Mouse (Mus musculus): ENCODE measurements at regions not wholly inside any gene's neighbourhood (a gene's known extent, or its start where the extent isn't known, plus 50 kb on each side); places are given as distances from the start of the nearest gene placed in this dataset.
"Not testable (repeated sequence)": the region's sequence is repeated elsewhere in the genome, so short reads cannot be mapped to it uniquely, and the experiment has no call there.

DNA sequence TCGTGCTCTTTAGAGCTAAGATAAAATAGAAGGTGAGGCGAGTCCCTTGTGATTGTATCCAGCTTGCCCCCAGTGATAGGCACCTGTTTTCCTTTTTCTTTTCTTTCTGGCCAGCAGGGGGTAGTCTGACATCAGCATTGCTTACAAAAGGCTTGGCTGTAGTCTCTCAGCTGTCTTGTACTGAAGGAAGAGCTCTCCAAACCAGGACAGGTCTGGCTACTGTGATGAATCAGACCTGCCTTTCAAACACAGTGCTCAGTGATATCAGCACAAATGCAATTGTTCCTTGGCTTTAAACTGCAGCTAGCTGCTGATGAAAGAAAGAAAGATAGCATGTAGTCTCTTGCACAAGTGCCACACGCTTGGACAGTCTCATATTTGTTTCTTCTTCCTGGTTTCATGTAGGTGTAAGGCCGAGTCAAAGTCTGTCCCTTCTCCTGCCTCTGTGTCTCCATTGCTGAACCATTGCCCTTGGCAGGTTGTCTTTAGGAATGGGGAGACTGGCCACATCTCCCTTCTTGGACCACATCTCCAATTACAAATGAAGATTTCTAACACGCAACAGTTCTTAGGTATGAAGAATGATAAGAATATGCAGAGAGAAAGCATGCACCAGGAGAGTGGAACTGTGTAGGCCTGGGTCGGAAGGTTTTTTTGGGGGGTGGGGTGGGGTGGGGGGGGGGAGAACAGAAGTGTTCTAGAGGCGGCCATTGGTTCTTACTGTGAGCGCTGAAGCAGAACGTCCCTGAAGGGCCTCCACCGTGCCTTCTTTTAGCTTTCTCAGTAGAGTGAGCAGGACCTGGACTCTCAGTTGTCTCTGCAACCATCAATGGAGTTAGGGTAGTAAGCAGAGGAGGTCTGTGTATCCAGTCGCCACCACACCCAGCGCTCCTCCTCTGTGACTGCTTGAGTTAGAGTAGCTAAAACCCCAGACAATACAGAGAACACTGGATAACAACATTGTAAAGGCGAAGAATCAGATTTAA is 200.9 kb downstream of the Faxc start:
- peak; percentile 43 for DNase-seq

DNA sequence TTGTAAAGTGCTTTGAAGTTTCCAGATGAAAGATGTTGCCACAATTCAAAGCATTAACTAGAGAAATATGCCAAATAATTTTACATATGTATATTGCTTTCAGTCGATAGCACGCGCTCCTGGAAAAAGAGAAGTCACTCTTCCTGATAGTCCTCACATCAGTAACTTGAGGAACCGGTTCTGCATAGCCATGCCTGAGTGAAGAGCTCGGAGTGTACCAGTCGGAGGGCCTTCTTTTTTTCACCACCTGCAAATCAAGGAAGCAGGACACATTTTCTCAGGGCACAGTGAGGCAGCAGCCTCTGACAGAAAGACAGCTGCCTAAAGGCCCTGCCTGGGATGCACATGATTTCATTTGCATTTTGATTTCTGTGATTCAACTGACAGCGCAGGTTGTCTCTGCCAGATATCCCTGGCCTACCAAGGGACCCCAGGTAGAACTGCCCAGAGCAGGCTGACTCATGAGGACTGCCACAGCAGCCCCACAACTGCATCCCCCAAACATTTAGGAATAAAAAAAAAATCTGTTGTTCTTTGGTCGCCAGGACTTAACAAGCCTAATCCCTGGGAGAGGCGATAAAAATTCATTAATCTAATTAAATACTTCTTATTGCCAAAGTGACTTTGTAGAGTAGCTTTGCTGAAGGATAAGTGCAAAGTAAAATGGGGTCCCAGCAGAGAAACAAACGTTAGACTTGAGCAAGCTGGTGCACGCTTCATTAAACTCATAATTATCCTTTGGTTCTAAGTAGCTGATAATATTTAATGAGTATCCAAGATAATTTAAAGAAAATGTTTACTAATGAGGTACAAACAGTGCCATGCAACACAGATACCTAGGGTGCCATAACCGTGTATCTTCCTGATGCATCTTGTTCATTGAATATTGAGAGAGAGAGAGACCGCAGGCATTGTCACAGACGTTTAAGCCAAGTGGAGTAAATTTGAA is 202.7 kb downstream of the Faxc start:
- no peak for DNase-seq

DNA sequence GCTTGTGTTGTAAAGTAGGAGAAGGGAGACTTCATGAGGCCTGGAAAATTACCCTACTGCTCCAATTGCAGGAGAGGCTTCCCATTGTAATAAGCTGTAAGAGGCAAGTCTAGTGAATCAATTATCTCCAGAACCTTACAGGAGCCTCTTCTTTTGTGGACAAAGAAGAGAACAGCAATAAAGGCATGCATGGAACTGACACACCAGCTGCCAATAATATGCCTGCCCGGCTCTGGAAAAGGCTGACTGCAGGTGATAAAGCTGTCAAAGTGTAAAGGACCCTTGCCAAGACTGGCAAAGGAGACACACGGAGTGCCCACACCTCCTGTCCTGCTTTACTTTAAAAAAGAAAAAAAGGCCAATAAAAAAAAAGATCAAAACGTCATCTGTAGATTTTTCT is 209.0 kb downstream of the Faxc start:
- no peak for DNase-seq

DNA sequence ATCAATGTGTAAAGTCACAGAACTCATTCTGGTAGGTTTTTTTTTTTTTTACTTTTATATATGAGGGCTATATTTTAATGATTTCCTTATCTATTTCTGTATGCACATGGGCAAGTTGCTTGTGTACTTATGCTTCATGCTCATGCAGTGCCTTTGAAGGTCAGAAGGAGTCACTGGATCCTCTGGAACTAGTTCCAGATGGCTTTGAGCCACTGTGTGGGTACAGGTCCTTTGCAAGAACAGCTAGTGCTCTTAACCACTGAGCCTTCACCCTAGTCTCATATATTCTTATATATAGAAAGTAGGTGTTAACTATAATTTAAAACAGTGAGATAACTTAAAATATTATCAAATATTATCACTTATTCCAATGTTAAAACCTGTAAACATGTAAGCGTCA is 212.4 kb downstream of the Faxc start:
- DNase-seq = no peak

DNA sequence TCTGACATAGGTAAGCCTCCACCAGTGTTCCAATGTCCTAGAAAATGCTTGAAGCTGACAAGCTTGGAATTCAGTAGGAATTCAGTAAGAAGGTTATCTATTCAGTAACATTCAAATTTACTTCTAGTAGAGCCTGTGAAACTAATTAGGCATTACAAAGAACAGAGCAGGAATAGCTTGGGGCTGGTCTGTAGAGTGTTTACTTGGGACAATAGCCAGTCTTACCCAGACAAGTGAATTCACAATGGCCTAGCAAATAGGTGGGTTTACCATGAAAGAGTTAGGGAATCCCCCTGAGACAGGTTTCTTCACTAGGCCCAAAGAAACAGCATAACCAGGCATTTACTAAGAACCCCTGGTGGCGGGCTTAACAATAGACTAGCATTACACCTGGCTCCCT is 212.5 kb upstream of the Fbxl4 start:
- DNase-seq = not testable (repeated sequence)

DNA sequence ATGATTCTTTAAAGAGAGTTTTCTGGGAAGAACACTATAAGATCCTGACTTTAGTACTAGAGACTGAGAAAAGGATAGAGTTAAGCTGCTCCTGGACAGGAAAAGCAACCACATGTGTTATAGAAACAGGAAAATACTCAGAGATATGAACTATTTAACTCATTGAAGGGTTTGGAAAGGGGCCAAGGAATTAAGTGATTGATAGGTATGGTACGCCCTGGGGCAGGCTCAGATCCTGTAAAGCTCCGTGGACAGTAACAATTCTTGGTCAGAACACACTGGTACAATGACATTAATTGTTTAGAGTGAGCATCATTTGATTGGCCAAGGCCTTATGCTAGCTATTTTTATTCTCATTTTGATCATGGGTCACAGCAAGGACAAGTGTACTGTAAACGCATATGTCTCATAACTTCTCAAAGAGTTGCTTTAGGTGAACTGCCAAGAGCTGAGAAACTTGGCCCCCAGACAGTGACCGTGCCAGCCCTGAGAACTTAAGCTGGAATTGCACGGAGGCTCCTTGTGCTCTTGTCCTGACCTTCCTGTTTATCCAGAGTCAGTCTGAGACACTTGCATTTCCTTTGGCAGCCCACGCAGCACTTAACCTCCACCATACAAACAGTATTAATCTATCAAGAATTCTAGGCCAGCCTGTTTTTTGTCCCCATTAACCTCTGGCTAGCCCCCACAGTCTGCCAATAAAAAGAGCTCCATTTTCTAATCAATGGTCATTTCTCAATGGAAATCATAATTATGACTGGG is 210.5 kb upstream of the Fbxl4 start:
- peak; percentile 7 for DNase-seq

DNA sequence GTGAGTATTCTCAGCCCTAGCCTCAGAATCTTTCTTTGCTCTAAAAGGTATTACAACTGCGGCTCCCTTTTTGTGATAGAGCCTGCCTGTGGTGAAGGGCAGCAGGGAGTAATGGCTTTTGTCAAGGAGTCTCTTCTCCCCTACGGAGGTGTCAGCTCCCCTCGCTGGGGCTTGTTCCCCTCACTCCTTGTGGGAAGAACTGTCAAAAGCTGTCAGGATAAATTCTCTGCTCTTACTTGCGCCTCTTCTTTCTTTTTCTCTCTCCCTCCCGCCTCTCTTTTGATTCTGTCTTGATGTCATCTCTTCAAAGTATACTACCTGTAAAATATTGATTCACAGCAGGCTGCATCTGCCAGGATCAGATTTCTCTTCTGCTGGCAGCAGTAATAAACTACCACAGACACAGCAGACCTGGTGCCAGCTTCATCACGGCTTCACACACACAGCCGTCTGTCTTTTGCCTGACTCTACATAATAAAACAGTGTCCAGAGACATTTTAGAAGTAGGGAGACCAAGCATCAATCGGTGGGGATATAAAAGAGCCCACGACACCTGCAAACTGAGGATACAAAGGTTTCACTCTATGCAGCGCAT is 205.3 kb upstream of the Fbxl4 start:
- no peak for DNase-seq

DNA sequence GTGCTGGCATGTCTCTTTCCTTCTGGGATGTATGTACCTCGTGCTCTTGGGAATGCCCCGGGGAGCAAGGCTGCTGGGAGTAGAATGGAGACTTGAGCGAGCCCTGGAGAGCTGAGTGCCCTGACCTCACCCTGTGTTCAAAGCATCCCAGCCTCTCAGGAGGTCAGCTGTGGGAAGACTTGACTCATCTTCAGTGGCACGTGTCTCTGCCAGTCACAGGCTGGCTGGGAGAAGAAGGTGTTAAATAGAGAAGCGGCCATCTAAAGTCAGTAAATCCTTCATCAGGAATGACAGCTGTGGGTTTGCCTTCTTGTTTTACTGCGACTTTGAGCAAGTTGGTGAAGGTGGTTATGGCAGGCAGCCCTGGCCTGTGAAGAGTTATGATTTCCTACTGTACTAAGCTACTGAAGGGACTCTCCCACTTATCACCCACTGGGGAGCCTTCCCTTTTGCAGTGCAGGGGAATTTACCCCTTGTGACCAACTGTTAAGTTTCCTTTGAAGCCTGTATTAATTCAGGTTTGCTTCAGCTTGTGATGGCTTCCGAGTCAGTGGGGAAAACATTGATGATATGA is 204.3 kb upstream of the Fbxl4 start:
- DNase-seq = no peak

DNA sequence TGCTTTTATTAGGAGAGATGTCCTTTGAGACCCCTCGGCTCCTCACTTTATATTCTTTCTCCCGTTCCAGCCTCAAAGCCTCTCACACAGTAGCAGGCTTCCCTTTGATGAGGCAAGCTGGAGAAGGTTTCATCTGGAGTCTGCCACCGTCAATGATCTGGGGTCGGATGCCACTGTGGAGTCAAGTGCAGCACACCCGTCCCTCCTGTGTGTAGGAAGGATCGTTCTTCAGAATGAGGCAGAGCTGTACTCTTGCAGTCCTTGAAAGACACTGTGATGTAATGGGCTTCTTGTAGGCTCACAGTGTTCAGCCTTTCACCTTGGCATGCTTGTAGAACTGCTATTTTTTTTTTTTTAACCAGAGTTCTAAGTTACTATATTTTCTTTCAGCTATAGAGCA is 203.7 kb upstream of the Fbxl4 start:
- no peak for DNase-seq

DNA sequence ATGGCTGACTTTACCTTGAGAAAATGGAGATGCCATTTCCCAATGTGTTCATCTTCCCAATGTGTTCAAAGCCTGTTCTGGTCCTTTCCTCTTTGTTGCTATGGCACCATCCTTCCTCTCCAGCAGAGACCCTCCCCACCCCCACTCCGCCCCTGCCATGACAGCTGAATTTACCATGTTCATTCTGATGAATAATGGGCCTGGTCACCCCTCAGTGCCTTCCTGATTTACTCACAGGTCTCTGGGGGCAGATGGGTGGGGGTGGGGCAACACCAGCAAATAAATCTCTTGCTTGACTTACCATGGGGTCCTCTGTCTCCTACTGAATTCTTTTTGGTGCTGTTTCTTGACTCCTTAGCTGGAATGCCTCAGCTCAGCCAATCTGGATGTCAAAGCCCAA is 170.9 kb upstream of the Fbxl4 start:
- DNase-seq = no peak

DNA sequence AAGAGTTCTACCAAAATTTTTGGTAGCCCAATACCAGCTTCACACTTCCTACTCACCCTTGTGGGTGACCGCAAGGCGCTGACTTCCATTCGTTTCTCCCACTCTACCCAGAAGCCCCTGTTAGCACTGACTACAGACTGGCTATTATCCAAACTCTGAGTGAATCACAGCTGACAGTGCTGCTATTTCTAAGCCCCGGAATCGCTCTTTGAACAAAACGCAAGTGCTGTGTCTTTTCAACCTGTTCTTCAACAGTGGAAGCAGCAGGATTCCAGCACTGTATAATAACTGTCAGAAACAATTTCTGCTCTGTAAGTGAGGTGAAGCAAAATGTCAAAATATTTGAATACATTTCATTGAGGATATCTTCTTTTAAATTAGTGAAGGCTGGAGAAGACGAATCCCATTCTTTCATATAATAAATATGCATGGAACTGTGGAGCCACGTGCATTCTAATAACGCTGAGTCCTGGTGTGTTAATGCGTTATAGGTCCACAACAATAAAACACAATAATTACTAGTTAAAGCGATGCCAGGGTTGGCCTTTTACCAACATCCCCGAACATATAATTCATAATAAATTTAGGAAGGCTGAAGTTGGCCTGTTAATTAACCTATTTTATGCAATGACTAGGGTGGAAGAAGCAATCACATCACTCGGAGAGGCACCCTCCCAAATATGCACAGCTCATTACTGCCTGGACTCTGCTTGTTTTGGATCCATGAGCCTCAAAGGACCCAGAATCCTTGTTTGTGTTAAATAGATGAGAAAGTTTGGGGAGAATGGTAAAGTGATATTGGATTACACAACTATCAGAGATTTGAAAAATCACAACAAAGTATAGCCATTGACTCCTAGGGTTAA is 169.0 kb upstream of the Fbxl4 start:
- DNase-seq = no peak

DNA sequence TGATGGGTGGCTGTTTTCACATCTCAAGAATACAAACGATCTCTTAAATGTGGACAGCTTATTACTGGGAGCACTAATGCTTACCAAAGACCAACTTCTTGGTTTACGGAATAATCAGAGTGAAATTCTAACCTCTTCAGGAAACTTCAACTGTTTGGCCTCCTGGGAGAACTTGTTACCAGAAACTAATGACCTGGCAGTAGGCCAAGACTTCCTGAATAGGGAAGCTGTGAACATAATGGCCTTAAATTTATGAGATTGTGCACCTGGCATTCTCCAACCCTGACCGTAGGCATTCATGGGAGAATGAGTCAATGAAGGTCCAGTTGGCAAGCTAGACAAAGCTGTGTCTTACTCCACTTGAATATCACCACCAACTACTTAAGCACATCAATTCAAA is 160.8 kb upstream of the Fbxl4 start:
- no peak for DNase-seq

DNA sequence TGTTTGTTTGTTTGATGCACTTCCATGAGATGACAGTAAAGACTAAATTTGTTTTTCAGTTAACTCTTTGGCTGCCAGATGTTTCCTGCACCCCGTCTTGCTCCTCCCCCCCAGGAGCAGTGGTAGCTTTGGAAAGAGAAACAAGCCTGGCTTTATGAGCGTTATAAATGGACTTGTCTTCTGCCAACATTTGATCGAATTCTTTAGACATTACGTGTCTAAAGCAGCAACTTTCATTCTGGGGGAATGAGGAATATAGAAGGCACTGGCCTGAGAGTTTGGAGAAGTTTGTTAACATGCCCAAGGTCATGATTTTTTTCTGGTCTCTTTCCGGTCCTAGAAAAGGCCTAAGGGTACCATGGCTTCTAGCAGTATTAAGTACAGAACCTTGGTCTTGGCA is 148.8 kb upstream of the Fbxl4 start:
- DNase-seq = no peak

DNA sequence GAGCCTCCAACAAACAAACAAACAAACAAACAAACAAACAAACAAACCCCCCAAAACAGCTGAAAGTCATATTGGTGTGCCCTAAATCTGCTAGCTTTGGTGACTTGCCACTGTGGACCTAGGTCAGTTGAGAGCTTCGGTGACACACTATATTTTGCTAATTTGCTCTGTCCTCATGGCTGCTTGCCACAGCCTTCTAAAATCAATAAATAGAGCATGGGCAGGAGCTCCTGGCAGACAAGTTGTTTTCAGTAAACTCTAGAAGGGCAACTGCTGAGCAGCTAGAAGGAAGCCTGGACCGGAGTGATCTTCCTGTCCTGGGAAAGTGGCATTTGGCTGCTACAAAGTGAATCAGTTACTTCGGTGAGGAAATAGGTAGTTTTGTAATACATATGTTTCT is 119.7 kb upstream of the Fbxl4 start:
- no peak for DNase-seq

DNA sequence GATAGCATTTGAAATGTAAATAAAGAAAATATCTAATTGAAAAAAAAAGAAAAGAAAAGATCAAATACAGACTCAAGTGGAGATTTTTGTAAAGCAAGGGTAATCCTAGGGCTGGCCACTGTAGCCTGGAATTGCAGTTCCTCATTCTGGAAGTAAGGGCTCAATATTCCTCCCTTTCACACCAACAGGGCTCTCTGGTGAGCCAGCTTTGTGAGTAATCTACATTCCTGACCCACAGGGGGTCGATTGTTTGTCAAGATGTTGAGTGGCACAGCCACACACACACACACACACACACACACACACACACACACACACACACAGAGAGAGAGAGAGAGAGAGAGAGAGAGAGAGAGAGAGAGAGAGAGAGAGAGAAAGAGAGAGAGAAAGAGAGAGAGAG is 107.1 kb upstream of the Fbxl4 start:
- not testable (repeated sequence) for DNase-seq

DNA sequence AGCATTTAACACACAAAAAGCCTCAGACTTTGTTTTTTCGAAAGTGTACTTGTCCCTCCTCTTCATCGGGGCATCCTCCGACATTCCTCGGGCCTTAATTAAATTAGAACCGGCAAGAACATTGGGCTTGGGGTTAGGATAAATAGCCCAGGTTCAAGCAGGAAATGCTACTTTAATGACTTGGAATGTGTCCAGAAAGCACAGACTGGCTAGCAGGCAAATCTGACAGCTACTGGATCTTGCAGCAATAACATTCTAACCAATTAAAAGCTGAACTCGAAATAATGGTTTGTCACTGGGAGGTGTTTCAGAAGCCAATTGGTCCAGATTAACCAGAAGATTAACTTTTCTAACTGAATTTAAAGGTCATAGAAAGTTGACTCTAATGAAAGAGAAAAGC is 93.4 kb upstream of the Fbxl4 start:
- no peak for DNase-seq

DNA sequence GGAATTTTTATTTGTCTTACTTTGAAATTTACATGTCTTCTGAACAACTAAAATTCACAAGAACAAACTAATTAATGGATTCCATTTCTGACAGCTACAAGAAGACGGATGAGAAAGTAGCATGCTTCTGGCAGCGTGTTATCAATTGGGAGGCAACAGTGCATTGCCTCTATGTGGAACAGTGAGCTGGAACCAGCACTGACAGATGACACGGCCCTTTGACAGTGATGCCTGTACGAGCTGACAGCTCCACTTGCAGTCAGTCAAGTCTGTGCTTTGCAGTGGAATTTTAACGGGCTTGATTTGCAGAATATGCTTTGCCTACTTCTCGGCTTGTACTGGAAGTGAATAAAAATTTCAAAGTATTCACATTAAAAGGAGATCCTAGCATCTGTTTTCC is 88.3 kb upstream of the Fbxl4 start:
- DNase-seq = no peak

DNA sequence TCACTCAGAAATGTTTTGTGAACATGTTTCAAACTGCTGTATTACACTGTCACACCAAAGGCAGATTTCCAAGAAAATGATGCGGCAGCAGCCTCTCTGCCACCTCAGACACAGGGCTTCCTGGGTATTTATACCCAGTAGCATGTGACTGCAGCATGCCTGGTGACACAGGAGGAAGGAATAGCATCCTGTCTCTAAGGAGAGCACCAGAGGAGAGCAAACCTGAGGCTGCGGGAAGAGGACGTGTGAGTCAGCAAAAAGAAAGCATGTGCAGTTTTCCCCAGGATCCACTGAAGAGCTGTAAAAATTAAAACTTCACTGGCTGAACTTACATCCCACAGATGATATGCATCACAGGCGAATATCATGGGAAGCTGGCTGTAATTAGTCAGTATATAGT is 83.2 kb upstream of the Fbxl4 start:
- no peak for DNase-seq

DNA sequence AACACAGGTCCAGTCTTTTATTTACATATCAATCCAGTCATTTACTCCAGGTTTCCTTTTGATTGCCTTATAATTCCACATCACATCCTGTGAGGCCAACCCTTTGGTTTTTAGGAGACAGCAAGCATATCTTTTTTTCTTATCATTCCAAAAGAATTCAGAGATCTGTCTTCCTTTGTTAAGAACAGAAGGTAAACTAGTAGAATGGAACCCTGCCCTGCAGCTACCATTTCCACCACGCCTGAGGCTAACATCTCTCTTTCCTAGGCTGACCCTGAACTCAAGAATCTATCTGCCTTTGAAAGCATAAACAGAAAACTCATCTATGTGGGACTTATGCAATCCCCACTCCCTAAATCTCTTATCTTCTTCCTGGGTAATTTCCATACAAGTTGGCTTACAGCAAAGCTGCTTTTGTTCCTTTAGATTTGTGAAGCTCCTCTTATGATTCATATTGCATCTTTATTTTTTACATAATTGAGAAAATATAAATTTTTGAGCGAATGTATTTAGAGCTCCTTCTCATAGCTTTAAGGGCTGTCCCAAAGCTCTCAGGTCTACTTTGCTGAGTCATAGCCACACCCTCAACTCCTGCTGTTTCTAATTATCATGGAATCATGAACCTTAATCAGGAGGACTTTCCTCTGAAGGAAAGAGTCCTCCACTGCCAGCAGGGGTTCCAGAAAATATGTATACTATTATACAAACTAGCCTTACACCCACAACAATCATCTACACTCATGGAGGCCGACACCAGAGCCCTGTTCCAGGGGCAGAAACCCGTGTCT is 74.6 kb upstream of the Fbxl4 start:
- DNase-seq = no peak

DNA sequence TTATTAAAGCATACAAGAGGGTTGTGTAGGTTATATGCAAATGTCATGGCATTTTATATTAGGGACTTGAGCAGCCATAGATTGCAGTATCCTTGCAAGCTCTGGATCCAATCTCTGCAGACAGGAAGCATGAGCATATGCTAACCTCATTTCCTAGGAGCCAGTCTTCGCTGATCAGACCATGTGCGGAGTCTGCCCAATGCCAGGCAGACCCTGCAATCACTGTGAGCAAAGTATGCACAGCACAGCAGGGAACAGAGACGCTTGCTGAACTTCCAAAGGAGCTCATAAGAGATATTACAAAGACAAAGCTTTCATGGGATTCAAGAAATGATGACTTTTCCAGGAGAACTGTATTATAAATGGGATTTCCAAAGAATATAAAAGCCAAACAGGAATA is 65.2 kb upstream of the Fbxl4 start:
- DNase-seq = no peak

Measured in adrenal gland, postnatal 14 days (tissue).